Mouse (Mus musculus): ENCODE measurements around the gene Med16. TPM values are rescaled to one million over a fixed set of nuclear protein-coding genes. Genes with fewer than 3 reads are reported as not detected.

Gene Med16
- 44.8 and 49.2 TPM in 2 replicates for polyA plus RNA-seq (2012; rRNA removed; ENCODE audit: low replicate concordance)

GRCm38 (mm10) chr10:79908167-79909091 is at the start of gene Med16:
Gene Med16 (minus strand): TSS chr10:79908923.

GRCm38 (mm10) chr10:79926491-79927323 is 18.0 kb upstream of the Med16 start, which contains the start of gene Arid3a:
Gene Arid3a (plus strand): TSS chr10:79927043.

GRCm38 (mm10) chr10:79920958-79921535 is 12.3 kb upstream of the Med16 start, which contains the start of gene R3hdm4:
Gene R3hdm4 (minus strand): TSS chr10:79921208.

GRCm38 (mm10) chr10:79916808-79917531 is 8.2 kb upstream of the Med16 start, which contains the start of gene Kiss1r:
Gene Kiss1r (plus strand): TSS chr10:79916971.

GRCm38 (mm10) chr10:79910556-79910955 is 1.8 kb upstream of the Med16 start, which contains the start of gene Gm26602:
Gene Gm26602 (plus strand): TSS chr10:79910856.

GRCm38 (mm10) chr10:79890670-79891069 is 18.1 kb downstream of the Med16 start, which contains the start of gene Cfd:
Gene Cfd (plus strand): TSS chr10:79890853.

GRCm38 (mm10) chr10:79886054-79886453 is 22.7 kb downstream of the Med16 start, which contains the start of gene Elane:
Gene Elane (plus strand): TSS chr10:79886247.

GRCm38 (mm10) chr10:79874290-79874862 is 34.3 kb downstream of the Med16 start, which contains the start of the genes Prtn3 and Plppr3:
Gene Prtn3 (plus strand): TSS chr10:79874476.
Gene Plppr3 (minus strand): TSS chr10:79874634.

GRCm38 (mm10) chr10:79853860-79854795 is 54.6 kb downstream of the Med16 start, which contains the start of gene Ptbp1:
Gene Ptbp1 (plus strand): TSS chr10:79854427.

Other genes with a start within 250 kb of the Med16 start
- 6.5 and 9.9 TPM in 2 replicates for gene Madcam1, start 244.4 kb downstream of the Med16 start, polyA plus RNA-seq (2012; rRNA removed; ENCODE audit: low replicate concordance)
- 80.2 and 108 TPM in 2 replicates for gene Tpgs1, start 239.6 kb downstream of the Med16 start, polyA plus RNA-seq (2012; rRNA removed; ENCODE audit: low replicate concordance)
- gene Cdc34, start 226.7 kb downstream of the Med16 start, polyA plus RNA-seq (2012; rRNA removed; ENCODE audit: low replicate concordance), result 199 and 293 TPM in 2 replicates
- 0.37 TPM in 1 of 2 replicates, not detected in the other for gene Gzmm, start 219.9 kb downstream of the Med16 start, polyA plus RNA-seq (2012; rRNA removed; ENCODE audit: low replicate concordance)
- 528 and 1,060 TPM in 2 replicates for gene Bsg, start 204.4 kb downstream of the Med16 start, polyA plus RNA-seq (2012; rRNA removed; ENCODE audit: low replicate concordance)
- 8.5 and 24.2 TPM in 2 replicates for gene Hcn2, start 192.3 kb downstream of the Med16 start, polyA plus RNA-seq (2012; rRNA removed; ENCODE audit: low replicate concordance)
- gene Polrmt, start 162.3 kb downstream of the Med16 start, polyA plus RNA-seq (2012; rRNA removed; ENCODE audit: low replicate concordance), result 47.7 and 62.9 TPM in 2 replicates
- gene Fgf22, start 153.8 kb downstream of the Med16 start, polyA plus RNA-seq (2012; rRNA removed; ENCODE audit: low replicate concordance), result not detected in 2 replicates
- gene Rnf126, start 142.0 kb downstream of the Med16 start, polyA plus RNA-seq (2012; rRNA removed; ENCODE audit: low replicate concordance), result 161 and 229 TPM in 2 replicates
- gene Fstl3, start 131.7 kb downstream of the Med16 start, polyA plus RNA-seq (2012; rRNA removed; ENCODE audit: low replicate concordance), result 11.5 and 11.9 TPM in 2 replicates
- gene Prss57, start 118.0 kb downstream of the Med16 start, polyA plus RNA-seq (2012; rRNA removed; ENCODE audit: low replicate concordance), result 0.27 and 0.59 TPM in 2 replicates
- gene Palm, start 115.4 kb downstream of the Med16 start, polyA plus RNA-seq (2012; rRNA removed; ENCODE audit: low replicate concordance), result 17.2 and 27.7 TPM in 2 replicates
- 97.3 and 216 TPM in 2 replicates for gene Misp, start 87.9 kb downstream of the Med16 start, polyA plus RNA-seq (2012; rRNA removed; ENCODE audit: low replicate concordance)
- gene Ptbp1, start 54.5 kb downstream of the Med16 start, polyA plus RNA-seq (2012; rRNA removed; ENCODE audit: low replicate concordance), result 156 and 209 TPM in 2 replicates
- 3.8 and 5.3 TPM in 2 replicates for gene Prtn3, start 34.4 kb downstream of the Med16 start, polyA plus RNA-seq (2012; rRNA removed; ENCODE audit: low replicate concordance)
- 6.1 and 11.4 TPM in 2 replicates for gene Plppr3, start 34.3 kb downstream of the Med16 start, polyA plus RNA-seq (2012; rRNA removed; ENCODE audit: low replicate concordance)
- gene Elane, start 22.7 kb downstream of the Med16 start, polyA plus RNA-seq (2012; rRNA removed; ENCODE audit: low replicate concordance), result not detected in 2 replicates
- 12.8 and 564 TPM in 2 replicates for gene Cfd, start 18.1 kb downstream of the Med16 start, polyA plus RNA-seq (2012; rRNA removed; ENCODE audit: low replicate concordance)
- gene Gm26602, start 1.9 kb upstream of the Med16 start, polyA plus RNA-seq (2012; rRNA removed; ENCODE audit: low replicate concordance), result not detected in 2 replicates
- 5.1 and 5.6 TPM in 2 replicates for gene Kiss1r, start 8.0 kb upstream of the Med16 start, polyA plus RNA-seq (2012; rRNA removed; ENCODE audit: low replicate concordance)
- gene R3hdm4, start 12.3 kb upstream of the Med16 start, polyA plus RNA-seq (2012; rRNA removed; ENCODE audit: low replicate concordance), result 102 and 133 TPM in 2 replicates
- gene Arid3a, start 18.1 kb upstream of the Med16 start, polyA plus RNA-seq (2012; rRNA removed; ENCODE audit: low replicate concordance), result 8.1 and 9.4 TPM in 2 replicates
- 32.5 and 36.7 TPM in 2 replicates for gene Wdr18, start 51.2 kb upstream of the Med16 start, polyA plus RNA-seq (2012; rRNA removed; ENCODE audit: low replicate concordance)
- gene Grin3b, start 61.8 kb upstream of the Med16 start, polyA plus RNA-seq (2012; rRNA removed; ENCODE audit: low replicate concordance), result 0.13 TPM in 1 of 2 replicates, not detected in the other
- gene Tmem259, start 75.4 kb upstream of the Med16 start, polyA plus RNA-seq (2012; rRNA removed; ENCODE audit: low replicate concordance), result 473 and 724 TPM in 2 replicates
- 47.4 and 53.3 TPM in 2 replicates for gene Cnn2, start 79.7 kb upstream of the Med16 start, polyA plus RNA-seq (2012; rRNA removed; ENCODE audit: low replicate concordance)
- 22.5 and 27.6 TPM in 2 replicates for gene Abca7, start 87.6 kb upstream of the Med16 start, polyA plus RNA-seq (2012; rRNA removed; ENCODE audit: low replicate concordance)
- 16.6 and 28.8 TPM in 2 replicates for gene Arhgap45, start 107.7 kb upstream of the Med16 start, polyA plus RNA-seq (2012; rRNA removed; ENCODE audit: low replicate concordance)
- 82.1 and 91.1 TPM in 2 replicates for gene Polr2e, start 130.9 kb upstream of the Med16 start, polyA plus RNA-seq (2012; rRNA removed; ENCODE audit: low replicate concordance)
- gene Gpx4, start 138.2 kb upstream of the Med16 start, polyA plus RNA-seq (2012; rRNA removed; ENCODE audit: low replicate concordance), result 1,699 and 1,725 TPM in 2 replicates
- gene Sbno2, start 196.6 kb upstream of the Med16 start, polyA plus RNA-seq (2012; rRNA removed; ENCODE audit: low replicate concordance), result 63.5 and 95.0 TPM in 2 replicates
- 105 and 121 TPM in 2 replicates for gene Stk11, start 206.9 kb upstream of the Med16 start, polyA plus RNA-seq (2012; rRNA removed; ENCODE audit: low replicate concordance)
- gene Atp5d, start 229.7 kb upstream of the Med16 start, polyA plus RNA-seq (2012; rRNA removed; ENCODE audit: low replicate concordance), result 5,808 and 7,935 TPM in 2 replicates
- gene Cbarp, start 231.9 kb upstream of the Med16 start, polyA plus RNA-seq (2012; rRNA removed; ENCODE audit: low replicate concordance), result 6.3 and 6.6 TPM in 2 replicates
- gene Midn, start 239.3 kb upstream of the Med16 start, polyA plus RNA-seq (2012; rRNA removed; ENCODE audit: low replicate concordance), result 198 and 360 TPM in 2 replicates

Data from duodenum, adult 2 months (tissue).